Mouse (Mus musculus): ENCODE measurements around the gene Sympk. TPM values are rescaled to one million over a fixed set of nuclear protein-coding genes. Genes with fewer than 3 reads are reported as not detected.
A peak's percentile ranks its signal among the peaks of the same experiment; 100 is the strongest.
"Not testable (repeated sequence)": the region's sequence is repeated elsewhere in the genome, so short reads cannot be mapped to it uniquely, and the experiment has no call there.

Gene Sympk
- polyA plus RNA-seq, 1 experiment from 2014 or later, result 22.5 TPM

DNA sequence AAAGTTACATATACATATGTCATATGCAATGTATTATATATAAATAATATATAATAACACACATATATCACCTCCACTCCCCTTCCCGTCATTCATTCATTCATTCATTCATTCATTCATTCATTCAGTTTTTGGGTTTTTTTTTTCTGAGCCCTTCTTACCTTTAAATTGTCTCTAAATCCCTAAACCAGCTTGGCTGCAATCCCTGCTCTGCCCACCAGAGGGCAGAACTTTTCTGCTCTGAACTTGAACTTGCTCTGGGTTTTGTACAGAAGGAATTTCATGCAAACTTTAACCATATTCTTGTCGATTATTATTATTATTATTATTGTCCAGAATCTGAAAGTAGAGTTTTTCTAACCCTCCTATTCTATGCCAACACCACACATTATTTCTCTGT, 44.5 kb downstream of the Sympk start:
- no peaks in the 10 kb centered on the region for H3K9me3 ChIP-seq (replicated peaks; ENCODE audit: control insufficient read depth, low read length)
- no peak overlapping the region for H3K4me3 ChIP-seq (replicated peaks; ENCODE audit: low read length)
- H3K36me3 ChIP-seq (ENCODE audit: control insufficient read depth, insufficient read depth, low read length), result no peaks in the 10 kb centered on the region
- no peak for ATAC-seq (ENCODE audit: insufficient read depth, low FRiP score)
- no peak overlapping the region for H3K4me2 ChIP-seq (ENCODE audit: low read depth, low read length)
- H3K4me1 ChIP-seq (ENCODE audit: control insufficient read depth, insufficient read depth, low read length), result no peaks in the 10 kb centered on the region
- no peak overlapping the region for H3K27ac ChIP-seq (ENCODE audit: low read length)
- H3K9ac ChIP-seq (ENCODE audit: low read length), result no peak overlapping the region
- 1% methylated on average over 2 of the region's 2 CpGs for WGBS
- peaks cover 28% of the 10 kb centered on the region for H3K27me3 ChIP-seq (ENCODE audit: control insufficient read depth, insufficient read depth, low read length)

DNA sequence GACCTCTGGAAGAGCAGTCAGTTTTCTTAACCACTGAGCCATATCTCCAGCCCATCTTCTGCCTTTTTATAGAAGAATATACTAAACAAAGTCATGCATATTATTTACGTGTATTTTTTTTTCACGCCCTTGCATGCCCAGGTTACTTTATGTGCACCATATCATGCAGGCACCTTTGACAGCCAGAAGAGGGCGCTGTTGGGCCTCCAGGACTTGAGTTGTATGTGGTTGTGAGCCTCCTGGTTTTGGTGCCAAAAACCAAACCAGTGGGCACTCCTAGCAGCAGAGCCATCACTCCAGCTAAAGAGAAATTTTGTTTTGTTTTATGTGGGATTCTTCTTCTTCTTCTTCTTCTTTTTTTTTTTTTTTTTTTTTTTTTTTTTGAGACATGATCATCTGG, 45.3 kb downstream of the Sympk start:
- Histone ChIP-seq H3K4me1 (ENCODE audit: control insufficient read depth, insufficient read depth, low read length) (no peaks in the 10 kb centered on the region), H3K4me2 (ENCODE audit: low read depth, low read length) (no peak overlapping the region), H3K36me3 (ENCODE audit: control insufficient read depth, insufficient read depth, low read length) (no peaks in the 10 kb centered on the region), H3K4me3 (replicated peaks; ENCODE audit: low read length) (no peak overlapping the region), H3K9me3 (replicated peaks; ENCODE audit: control insufficient read depth, low read length) (no peaks in the 10 kb centered on the region), H3K27me3 (ENCODE audit: control insufficient read depth, insufficient read depth, low read length) (peaks cover 28% of the 10 kb centered on the region), H3K9ac (ENCODE audit: low read length) (no peak overlapping the region), H3K27ac (ENCODE audit: low read length) (no peak overlapping the region)
- 48% methylated on average over 3 of the region's 3 CpGs for WGBS
- ATAC-seq (ENCODE audit: insufficient read depth, low FRiP score), result no peak

DNA sequence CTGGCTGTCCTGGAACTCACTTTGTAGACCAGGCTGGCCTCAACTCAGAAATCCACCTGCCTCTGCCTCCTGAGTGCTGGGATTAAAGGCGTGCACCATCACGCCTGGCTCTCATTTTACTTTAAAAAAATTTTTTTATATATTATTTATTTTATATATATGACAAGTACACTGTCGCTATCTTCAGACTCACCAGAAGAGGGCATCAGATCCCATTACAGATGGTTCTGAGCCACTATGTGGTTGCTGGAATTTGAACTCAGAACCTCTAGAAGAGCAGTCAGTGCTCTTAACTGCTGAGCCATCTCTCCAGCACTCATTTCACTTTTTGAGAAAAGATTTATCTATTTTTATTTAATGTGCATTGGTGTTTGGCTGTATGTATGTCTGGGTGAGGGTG, 46.8 kb downstream of the Sympk start:
- H3K27ac ChIP-seq (ENCODE audit: low read length); H3K9ac ChIP-seq (ENCODE audit: low read length); H3K4me1 ChIP-seq (ENCODE audit: control insufficient read depth, insufficient read depth, low read length); H3K9me3 ChIP-seq (replicated peaks; ENCODE audit: control insufficient read depth, low read length); H3K4me2 ChIP-seq (ENCODE audit: low read depth, low read length); H3K4me3 ChIP-seq (replicated peaks; ENCODE audit: low read length); H3K36me3 ChIP-seq (ENCODE audit: control insufficient read depth, insufficient read depth, low read length); ATAC-seq (ENCODE audit: insufficient read depth, low FRiP score): not testable (repeated sequence)
- H3K27me3 ChIP-seq (ENCODE audit: control insufficient read depth, insufficient read depth, low read length), result peaks cover 13% of the 10 kb centered on the region
- 50% methylated on average over 3 of the region's 3 CpGs for WGBS

DNA sequence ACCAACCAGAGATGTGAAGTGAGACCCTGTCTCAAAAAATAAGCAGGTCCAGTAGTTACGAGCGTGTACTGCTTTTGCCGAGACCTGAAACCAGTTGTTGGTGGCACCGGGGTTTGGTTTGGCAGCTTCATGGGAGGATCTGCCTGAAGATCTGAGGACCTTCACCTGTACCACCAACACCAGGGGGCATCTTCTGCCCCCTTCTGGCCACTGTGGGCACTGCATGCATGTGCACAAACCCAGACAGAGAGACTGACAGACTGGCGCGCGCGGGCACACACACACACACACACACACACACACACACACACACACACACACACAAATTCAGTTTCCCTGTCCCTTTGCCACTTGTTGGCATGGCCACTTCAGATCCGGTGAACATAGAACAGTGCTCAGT, 49.3 kb downstream of the Sympk start:
- Histone ChIP-seq H3K9me3 (replicated peaks; ENCODE audit: control insufficient read depth, low read length) (no peaks in the 10 kb centered on the region), H3K4me2 (ENCODE audit: low read depth, low read length) (no peak overlapping the region), H3K27ac (ENCODE audit: low read length) (no peak overlapping the region), H3K36me3 (ENCODE audit: control insufficient read depth, insufficient read depth, low read length) (no peaks in the 10 kb centered on the region), H3K9ac (ENCODE audit: low read length) (no peak overlapping the region), H3K4me1 (ENCODE audit: control insufficient read depth, insufficient read depth, low read length) (peaks cover 17% of the 10 kb centered on the region), H3K27me3 (ENCODE audit: control insufficient read depth, insufficient read depth, low read length) (no peaks in the 10 kb centered on the region), H3K4me3 (replicated peaks; ENCODE audit: low read length) (no peak overlapping the region)
- ATAC-seq (ENCODE audit: insufficient read depth, low FRiP score), result no peak
- 76% methylated on average over 9 of the region's 9 CpGs for WGBS

DNA sequence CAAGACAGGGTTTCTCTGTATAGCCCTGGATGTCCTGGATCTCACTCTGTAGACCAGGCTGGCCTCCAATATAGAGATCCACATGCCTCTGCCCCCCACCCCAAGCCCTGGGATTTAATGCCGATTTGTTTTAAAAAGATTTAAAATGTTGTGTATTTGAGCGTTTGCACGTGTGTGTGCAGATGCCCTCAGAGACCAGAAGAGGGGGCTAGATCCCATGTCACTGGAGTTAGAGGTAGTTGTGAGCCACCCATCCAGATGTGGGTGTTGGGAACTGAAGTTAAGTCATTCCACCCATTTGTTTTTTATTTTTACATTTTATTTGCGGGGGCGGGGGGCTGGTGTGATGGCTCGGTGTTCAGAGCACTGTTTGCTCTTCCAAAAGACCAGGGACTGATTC, 50.3 kb downstream of the Sympk start:
- H3K9me3 ChIP-seq (replicated peaks; ENCODE audit: control insufficient read depth, low read length), result no peaks in the 10 kb centered on the region

DNA sequence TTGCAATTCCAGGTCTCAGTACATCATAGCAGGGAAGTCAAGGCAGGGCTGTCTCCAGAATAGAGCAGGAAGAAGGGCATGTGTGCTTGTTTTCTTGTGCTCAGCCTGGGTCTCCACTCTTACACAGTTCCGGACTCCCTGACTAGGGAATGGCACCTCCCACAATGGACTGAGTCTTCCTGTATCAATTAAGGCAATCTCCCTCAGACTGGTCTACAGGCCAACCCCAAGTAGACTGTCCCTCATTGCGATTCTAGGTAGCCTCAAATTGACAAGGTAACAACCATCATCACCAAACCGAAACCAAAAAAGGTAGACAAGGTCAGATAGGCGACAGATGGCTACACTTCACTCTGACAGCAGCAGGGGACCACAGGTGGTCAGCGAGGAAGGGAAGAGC, 51.1 kb downstream of the Sympk start:
- H3K36me3 ChIP-seq (ENCODE audit: control insufficient read depth, insufficient read depth, low read length), result peaks cover 3% of the 10 kb centered on the region; the same call in 1 of the 2 replicates
- H3K27ac ChIP-seq (ENCODE audit: low read length), result no peak overlapping the region
- no peak for ATAC-seq (ENCODE audit: insufficient read depth, low FRiP score)
- H3K9me3 ChIP-seq (replicated peaks; ENCODE audit: control insufficient read depth, low read length), result no peaks in the 10 kb centered on the region
- peaks cover 17% of the 10 kb centered on the region for H3K4me1 ChIP-seq (ENCODE audit: control insufficient read depth, insufficient read depth, low read length)
- H3K4me3 ChIP-seq (replicated peaks; ENCODE audit: low read length), result peak overlapping the region; percentile 81
- 52% methylated on average over 5 of the region's 5 CpGs for WGBS
- no peaks in the 10 kb centered on the region for H3K27me3 ChIP-seq (ENCODE audit: control insufficient read depth, insufficient read depth, low read length)
- 0 out of 2 replicates have a peak overlapping the region, but pooled peaks have one; percentile 12 for H3K9ac ChIP-seq (ENCODE audit: low read length)
- H3K4me2 ChIP-seq (ENCODE audit: low read depth, low read length), result peak overlapping the region; percentile 87

More for the DNA sequence above, 50.3 kb downstream of the Sympk start:
- Histone ChIP-seq H3K27ac (ENCODE audit: low read length) (no peak overlapping the region), H3K9ac (ENCODE audit: low read length) (no peak overlapping the region), H3K36me3 (ENCODE audit: control insufficient read depth, insufficient read depth, low read length) (no peaks in the 10 kb centered on the region), H3K27me3 (ENCODE audit: control insufficient read depth, insufficient read depth, low read length) (no peaks in the 10 kb centered on the region), H3K4me3 (replicated peaks; ENCODE audit: low read length) (no peak overlapping the region), H3K4me2 (ENCODE audit: low read depth, low read length) (no peak overlapping the region), H3K4me1 (ENCODE audit: control insufficient read depth, insufficient read depth, low read length) (peaks cover 17% of the 10 kb centered on the region)
- WGBS, result 94% methylated on average over 6 of the region's 6 CpGs
- no peak for ATAC-seq (ENCODE audit: insufficient read depth, low FRiP score)

DNA sequence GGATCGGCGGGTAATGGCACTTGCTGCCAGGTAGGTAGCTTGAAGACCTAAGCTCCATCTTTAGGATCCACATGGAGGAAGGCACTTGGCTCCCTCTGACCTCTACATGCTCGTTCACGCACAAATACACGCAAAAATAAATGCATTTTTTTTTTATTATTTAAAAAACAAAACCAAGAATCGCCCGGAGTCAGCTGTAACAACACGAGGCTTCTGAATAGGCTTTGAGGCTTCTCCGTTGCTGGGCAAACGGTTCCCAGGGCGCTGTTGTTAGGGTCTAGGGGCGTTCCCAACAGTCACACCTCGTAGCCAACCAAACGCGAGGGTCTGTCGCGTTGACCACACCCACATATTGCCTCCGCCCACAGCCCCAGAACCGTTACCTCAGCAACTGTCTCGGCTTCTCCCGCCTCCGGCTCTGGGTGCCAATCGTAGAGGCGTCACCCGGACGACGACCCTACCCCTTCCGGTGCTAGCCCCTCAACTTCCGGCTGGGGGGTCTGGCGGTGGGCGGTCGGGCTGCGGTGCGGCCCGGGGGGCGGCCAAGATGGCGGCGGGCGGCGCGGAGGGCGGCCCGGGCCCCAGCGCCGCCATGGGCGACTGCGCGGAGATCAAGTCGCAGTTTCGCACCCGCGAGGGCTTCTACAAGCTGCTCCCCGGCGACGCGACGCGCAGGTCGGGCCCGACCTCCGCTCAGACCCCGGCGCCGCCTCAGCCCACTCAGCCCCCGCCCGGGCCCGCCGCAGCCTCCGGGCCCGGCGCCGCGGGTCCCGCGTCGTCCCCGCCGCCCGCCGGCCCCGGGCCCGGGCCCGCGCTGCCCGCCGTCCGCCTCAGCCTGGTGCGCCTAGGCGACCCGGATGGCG, 51.8 kb downstream of the Sympk start, which contains the start of gene Dmwd:
Gene Dmwd, plus strand, starts transcription at position 505 of the 863 bp plus-strand sequence.
- H3K36me3 ChIP-seq (ENCODE audit: control insufficient read depth, insufficient read depth, low read length), result peaks cover 10% of the 10 kb centered on the region; the same call in 1 of the 2 replicates
- H3K27me3 ChIP-seq (ENCODE audit: control insufficient read depth, insufficient read depth, low read length), result no peaks in the 10 kb centered on the region
- H3K4me2 ChIP-seq (ENCODE audit: low read depth, low read length), result peak within 1 kb of the TSS; percentile 87
- peak; percentile 97 for ATAC-seq (ENCODE audit: insufficient read depth, low FRiP score)
- H3K4me3 ChIP-seq (replicated peaks; ENCODE audit: low read length), result peak within 1 kb of the TSS; percentile 81
- H3K4me1 ChIP-seq (ENCODE audit: control insufficient read depth, insufficient read depth, low read length), result peaks cover 17% of the 10 kb centered on the region
- WGBS, result under 1% methylated on average over 77 of the region's 91 CpGs
- H3K27ac ChIP-seq (ENCODE audit: low read length), result peak within 1 kb of the TSS; percentile 75
- no peaks in the 10 kb centered on the region for H3K9me3 ChIP-seq (replicated peaks; ENCODE audit: control insufficient read depth, low read length)
- peak within 1 kb of the TSS; percentile 96 for H3K9ac ChIP-seq (ENCODE audit: low read length)

DNA sequence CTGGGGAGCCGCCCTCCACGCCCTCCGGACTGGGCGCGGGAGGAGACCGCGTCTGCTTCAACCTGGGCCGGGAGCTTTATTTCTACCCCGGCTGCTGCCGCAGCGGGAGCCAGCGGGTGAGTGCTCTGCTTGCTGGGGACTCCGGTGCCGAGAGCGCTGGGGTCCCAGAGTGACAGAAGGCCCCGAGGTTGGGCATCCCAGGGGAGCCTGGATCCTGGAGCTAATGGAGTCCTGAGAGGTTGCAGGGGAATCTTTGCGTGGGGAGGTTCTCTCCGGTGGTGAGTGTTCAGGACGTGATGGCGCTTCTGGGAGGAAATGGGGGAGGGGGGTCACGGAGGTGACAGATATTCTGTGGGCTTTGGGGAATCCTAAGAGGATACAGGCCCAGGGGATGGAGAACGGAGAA, 52.4 kb downstream of the Sympk start:
- Histone ChIP-seq H3K4me2 (ENCODE audit: low read depth, low read length) (peak overlapping the region; percentile 87), H3K9me3 (replicated peaks; ENCODE audit: control insufficient read depth, low read length) (no peaks in the 10 kb centered on the region), H3K27me3 (ENCODE audit: control insufficient read depth, insufficient read depth, low read length) (no peaks in the 10 kb centered on the region), H3K4me3 (replicated peaks; ENCODE audit: low read length) (peak overlapping the region; percentile 81), H3K9ac (ENCODE audit: low read length) (peak overlapping the region; percentile 96), H3K36me3 (ENCODE audit: control insufficient read depth, insufficient read depth, low read length) (peaks cover 11% of the 10 kb centered on the region; the same call in 1 of the 2 replicates), H3K4me1 (ENCODE audit: control insufficient read depth, insufficient read depth, low read length) (peaks cover 17% of the 10 kb centered on the region), H3K27ac (ENCODE audit: low read length) (peak overlapping the region; percentile 75)
- 0% methylated on average over 22 of the region's 22 CpGs for WGBS
- ATAC-seq (ENCODE audit: insufficient read depth, low FRiP score), result 0 out of 2 replicates have a peak, but pooled peaks have one; percentile 6

DNA sequence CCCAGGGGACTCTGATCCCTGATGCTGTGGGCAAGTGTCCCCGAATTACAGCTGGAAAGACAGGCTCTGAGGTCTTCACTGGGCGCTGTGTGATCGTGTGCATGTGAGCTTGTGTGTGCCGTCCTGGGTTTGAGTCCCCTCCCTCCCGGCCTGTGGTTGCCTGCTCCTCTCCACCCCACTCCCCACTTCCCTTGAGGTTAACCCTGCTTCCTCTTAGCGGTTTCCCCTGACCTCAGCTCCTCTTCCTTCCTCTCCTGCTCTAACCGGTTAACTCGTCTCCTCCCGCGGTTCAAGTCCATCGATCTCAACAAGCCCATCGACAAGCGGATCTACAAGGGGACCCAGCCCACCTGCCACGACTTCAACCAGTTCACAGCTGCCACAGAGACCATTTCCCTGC, 53.6 kb downstream of the Sympk start:
- Histone ChIP-seq H3K4me2 (ENCODE audit: low read depth, low read length) (peak overlapping the region; percentile 87), H3K9me3 (replicated peaks; ENCODE audit: control insufficient read depth, low read length) (no peaks in the 10 kb centered on the region), H3K36me3 (ENCODE audit: control insufficient read depth, insufficient read depth, low read length) (peaks cover 11% of the 10 kb centered on the region; the same call in 1 of the 2 replicates), H3K27me3 (ENCODE audit: control insufficient read depth, insufficient read depth, low read length) (no peaks in the 10 kb centered on the region), H3K4me1 (ENCODE audit: control insufficient read depth, insufficient read depth, low read length) (peaks cover 29% of the 10 kb centered on the region), H3K27ac (ENCODE audit: low read length) (no peak overlapping the region), H3K4me3 (replicated peaks; ENCODE audit: low read length) (peak overlapping the region; percentile 81), H3K9ac (ENCODE audit: low read length) (peak overlapping the region; percentile 96; the same call in 1 of the 2 replicates)
- ATAC-seq (ENCODE audit: insufficient read depth, low FRiP score), result no peak
- 69% methylated on average over 14 of the region's 14 CpGs for WGBS

Data from stomach, embryonic 16.5 days (tissue).